Mouse (Mus musculus) olfactory bulb, adult 2 months (tissue): ENCODE measurements at regions not wholly inside any gene's neighbourhood (a gene's known extent, or its start where the extent isn't known, plus 50 kb on each side); places are given as distances from the start of the nearest gene placed in this dataset.

ENCODE experiments used
- CTCF ChIP-seq: fragments of 200-500 bp; IDR thresholded peaks from 2 replicates; pipeline ENCODE4 v1.5.1; 2012; ENCODE audit warnings: low read depth, mild to moderate bottlenecking, low read length, moderate library complexity; ENCODE audit not compliant: insufficient read depth
- POLR2A ChIP-seq: fragments of 200-500 bp; IDR thresholded peaks from 2 replicates; pipeline ENCODE4 v1.6.1; 2012; ENCODE audit warnings: mild to moderate bottlenecking, low read depth, low read length, moderate library complexity; ENCODE audit not compliant: insufficient read depth

DNA sequence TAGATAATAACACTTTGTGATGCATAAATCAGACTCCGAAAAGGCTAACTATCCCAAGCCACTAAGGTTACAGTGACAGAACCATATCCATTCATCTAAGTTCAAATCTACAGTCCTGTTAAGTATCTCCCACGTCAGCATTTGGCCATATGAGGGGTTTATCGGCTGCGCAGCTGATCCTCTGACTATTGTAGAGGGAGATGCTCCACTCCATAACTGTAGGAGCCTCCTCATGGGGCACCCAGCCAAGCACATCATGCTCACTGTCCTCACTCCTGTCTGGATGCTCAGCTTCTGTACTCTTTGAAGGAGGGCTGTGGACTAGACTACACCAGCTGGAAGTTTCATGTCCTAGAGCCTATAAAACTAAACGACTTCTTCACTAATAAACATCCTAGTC, 337.2 kb downstream of the Bckdhb start:
- TF ChIP-seq POLR2A (no peak), CTCF (no peak)
